Mouse (Mus musculus): ENCODE data around the gene Sprr2a3. TPM values are rescaled to one million over a fixed set of nuclear protein-coding genes. Genes with fewer than 3 reads are reported as not detected.
"Not testable (repeated sequence)": the region's sequence is repeated elsewhere in the genome, so short reads cannot be mapped to it uniquely, and the experiment has no call there.

Sprr2a3 gene
- polyA plus RNA-seq (2012; ENCODE audit: insufficient read depth, low replicate concordance), result not detected in 2 replicates

GRCm38 (mm10) chr3:92285101-92285500 is at the start of gene Sprr2a3:
Gene Sprr2a3 (plus strand): TSS chr3:92285417.
- not testable (repeated sequence) for H3K36me3 ChIP-seq (replicated peaks; ENCODE audit: low read length); H3K27me3 ChIP-seq (replicated peaks); H3K9me3 ChIP-seq; H3K4me1 ChIP-seq; H3K4me3 ChIP-seq (replicated peaks)

- H3K9me3 ChIP-seq; H3K36me3 ChIP-seq (replicated peaks; ENCODE audit: low read length); H3K4me3 ChIP-seq (replicated peaks); H3K4me1 ChIP-seq; H3K27me3 ChIP-seq (replicated peaks): not testable (repeated sequence)
Measured at GRCm38 (mm10) chr3:92236463-92237189, 48.6 kb upstream of the Sprr2a3 start.

- not testable (repeated sequence) for H3K4me3 ChIP-seq (replicated peaks); H3K9me3 ChIP-seq; H3K36me3 ChIP-seq (replicated peaks; ENCODE audit: low read length); H3K4me1 ChIP-seq; H3K27me3 ChIP-seq (replicated peaks)
Measured at GRCm38 (mm10) chr3:92238736-92239135, 46.5 kb upstream of the Sprr2a3 start.

- H3K27me3 ChIP-seq (replicated peaks); H3K36me3 ChIP-seq (replicated peaks; ENCODE audit: low read length); H3K4me3 ChIP-seq (replicated peaks); H3K4me1 ChIP-seq; H3K9me3 ChIP-seq: not testable (repeated sequence)
Measured at GRCm38 (mm10) chr3:92239197-92239596, 46.0 kb upstream of the Sprr2a3 start.

- not testable (repeated sequence) for H3K9me3 ChIP-seq; H3K27me3 ChIP-seq (replicated peaks); H3K36me3 ChIP-seq (replicated peaks; ENCODE audit: low read length); H3K4me3 ChIP-seq (replicated peaks); H3K4me1 ChIP-seq
Measured at GRCm38 (mm10) chr3:92244833-92245232, 40.4 kb upstream of the Sprr2a3 start.

- not testable (repeated sequence) for H3K4me3 ChIP-seq (replicated peaks); H3K4me1 ChIP-seq; H3K27me3 ChIP-seq (replicated peaks); H3K36me3 ChIP-seq (replicated peaks; ENCODE audit: low read length); H3K9me3 ChIP-seq
Measured at GRCm38 (mm10) chr3:92246245-92246644, 39.0 kb upstream of the Sprr2a3 start.

- not testable (repeated sequence) for H3K36me3 ChIP-seq (replicated peaks; ENCODE audit: low read length); H3K4me3 ChIP-seq (replicated peaks); H3K9me3 ChIP-seq; H3K27me3 ChIP-seq (replicated peaks); H3K4me1 ChIP-seq
Measured at GRCm38 (mm10) chr3:92248494-92248893, 36.7 kb upstream of the Sprr2a3 start.

- H3K36me3 ChIP-seq (replicated peaks; ENCODE audit: low read length); H3K4me1 ChIP-seq; H3K4me3 ChIP-seq (replicated peaks); H3K27me3 ChIP-seq (replicated peaks); H3K9me3 ChIP-seq: not testable (repeated sequence)
Measured at GRCm38 (mm10) chr3:92250450-92250849, 34.8 kb upstream of the Sprr2a3 start.

GRCm38 (mm10) chr3:92253860-92254259 is 31.4 kb upstream of the Sprr2a3 start:
- not testable (repeated sequence) for H3K9me3 ChIP-seq; H3K4me1 ChIP-seq; H3K36me3 ChIP-seq (replicated peaks; ENCODE audit: low read length); H3K27me3 ChIP-seq (replicated peaks); H3K4me3 ChIP-seq (replicated peaks)

- not testable (repeated sequence) for H3K36me3 ChIP-seq (replicated peaks; ENCODE audit: low read length); H3K4me1 ChIP-seq; H3K27me3 ChIP-seq (replicated peaks); H3K4me3 ChIP-seq (replicated peaks); H3K9me3 ChIP-seq
Measured at GRCm38 (mm10) chr3:92258526-92258925, 26.7 kb upstream of the Sprr2a3 start.

GRCm38 (mm10) chr3:92263462-92263861 is 21.8 kb upstream of the Sprr2a3 start:
- H3K36me3 ChIP-seq (replicated peaks; ENCODE audit: low read length); H3K4me1 ChIP-seq; H3K27me3 ChIP-seq (replicated peaks); H3K9me3 ChIP-seq; H3K4me3 ChIP-seq (replicated peaks): not testable (repeated sequence)

GRCm38 (mm10) chr3:92271414-92271985 is 13.7 kb upstream of the Sprr2a3 start:
- H3K4me3 ChIP-seq (replicated peaks); H3K36me3 ChIP-seq (replicated peaks; ENCODE audit: low read length); H3K4me1 ChIP-seq; H3K27me3 ChIP-seq (replicated peaks); H3K9me3 ChIP-seq: not testable (repeated sequence)

GRCm38 (mm10) chr3:92273504-92273903 is 11.7 kb upstream of the Sprr2a3 start:
- not testable (repeated sequence) for H3K4me3 ChIP-seq (replicated peaks)

GRCm38 (mm10) chr3:92274018-92274417 is 11.2 kb upstream of the Sprr2a3 start:
- H3K9me3 ChIP-seq; H3K27me3 ChIP-seq (replicated peaks); H3K4me3 ChIP-seq (replicated peaks); H3K4me1 ChIP-seq; H3K36me3 ChIP-seq (replicated peaks; ENCODE audit: low read length): not testable (repeated sequence)

More at GRCm38 (mm10) chr3:92273504-92273903, 11.7 kb upstream of the Sprr2a3 start:
- H3K4me1 ChIP-seq; H3K36me3 ChIP-seq (replicated peaks; ENCODE audit: low read length); H3K9me3 ChIP-seq; H3K27me3 ChIP-seq (replicated peaks): not testable (repeated sequence)

GRCm38 (mm10) chr3:92279663-92280062 is 5.6 kb upstream of the Sprr2a3 start:
- H3K4me1 ChIP-seq; H3K27me3 ChIP-seq (replicated peaks); H3K4me3 ChIP-seq (replicated peaks); H3K36me3 ChIP-seq (replicated peaks; ENCODE audit: low read length); H3K9me3 ChIP-seq: not testable (repeated sequence)

GRCm38 (mm10) chr3:92280963-92281606 is 4.1 kb upstream of the Sprr2a3 start:
- H3K36me3 ChIP-seq (replicated peaks; ENCODE audit: low read length); H3K4me1 ChIP-seq; H3K27me3 ChIP-seq (replicated peaks); H3K9me3 ChIP-seq; H3K4me3 ChIP-seq (replicated peaks): not testable (repeated sequence)

Data from megakaryocyte, embryonic 14.5 days (primary cell).